Mouse (Mus musculus) heart, postnatal 36 days (tissue): ENCODE results near the gene Smim13. TPM values are rescaled to one million over a fixed set of nuclear protein-coding genes. Genes with fewer than 3 reads are reported as not detected.
A peak's percentile ranks its signal among the peaks of the same experiment; 100 is the strongest.

ENCODE experiments used
- DNase-seq, 2 experiments: peaks; one replicate each; pipeline ENCODE4 v3.0.0; 2021 to 2022
- intact Hi-C: fragments of 180-260 bp; cut with DNase I; formaldehyde crosslinking; loops from one replicate; pipeline ENCODE4 v1.15.1; 2025
- total RNA-seq, 2 experiments: library from RNA; stranded (reverse); gene quantifications; 2 replicates each; pipeline ENCODE4 v1.2.3; 2021

Gene Smim13
- total RNA-seq, 2 experiments from 2014 or later = 23.6 to 25.0 TPM

- intact Hi-C loops = loop anchor here (1.0 kb wide), 2 partner anchors 289 to 351 kb away; no protein-coding TSS in a partner anchor
- DNase-seq = peak; percentile 76 to 77
These were observed 33.6 kb downstream of the Smim13 start for GRCm38 (mm10) chr13:41283256-41283655.

GRCm38 (mm10) chr13:41285448-41285847 lies 35.8 kb downstream of the Smim13 start:
- no peak for DNase-seq
- intact Hi-C loops = no loop called here

GRCm38 (mm10) chr13:41286285-41286684 lies 36.6 kb downstream of the Smim13 start:
- no peak for DNase-seq
- intact Hi-C loops = no loop called here

- intact Hi-C loops = no loop called here
- DNase-seq = no peak
These were observed 41.9 kb downstream of the Smim13 start for GRCm38 (mm10) chr13:41291466-41291974.

- intact Hi-C loops = no loop called here
- no peak for DNase-seq
These were observed 44.0 kb downstream of the Smim13 start for GRCm38 (mm10) chr13:41293595-41293994.

- intact Hi-C loops = no loop called here
- peak; percentile 15 to 24 for DNase-seq
These were observed 46.2 kb downstream of the Smim13 start for GRCm38 (mm10) chr13:41295886-41296285.

- DNase-seq = no peak
- intact Hi-C loops = no loop called here
These were observed 46.8 kb downstream of the Smim13 start for GRCm38 (mm10) chr13:41296396-41296795.

GRCm38 (mm10) chr13:41298533-41298932 lies 48.9 kb downstream of the Smim13 start:
- intact Hi-C loops = no loop called here
- DNase-seq = no peak

- intact Hi-C loops = no loop called here
These were observed 49.4 kb downstream of the Smim13 start for GRCm38 (mm10) chr13:41298996-41299395.

GRCm38 (mm10) chr13:41300037-41300436 lies 50.4 kb downstream of the Smim13 start:
- DNase-seq = no peak
- intact Hi-C loops = no loop called here

More at GRCm38 (mm10) chr13:41298996-41299395, 49.4 kb downstream of the Smim13 start:
- DNase-seq = no peak

GRCm38 (mm10) chr13:41302716-41303115 lies 53.1 kb downstream of the Smim13 start:
- peak; percentile 84 to 88 for DNase-seq
- intact Hi-C loops = loop anchor here (1.0 to 2.0 kb wide), 3 partner anchors 56 to 270 kb away; no protein-coding TSS in a partner anchor

- intact Hi-C loops = no loop called here
- no peak for DNase-seq
These were observed 71.1 kb downstream of the Smim13 start for GRCm38 (mm10) chr13:41320749-41321148.

GRCm38 (mm10) chr13:41321433-41321832 lies 71.8 kb downstream of the Smim13 start:
- no peak for DNase-seq
- intact Hi-C loops = no loop called here

- intact Hi-C loops = no loop called here
- no peak for DNase-seq
These were observed 75.0 kb downstream of the Smim13 start for GRCm38 (mm10) chr13:41324631-41325030.

- no peak for DNase-seq
- intact Hi-C loops = no loop called here
These were observed 75.7 kb downstream of the Smim13 start for GRCm38 (mm10) chr13:41325346-41325745.

- no peak for DNase-seq
- intact Hi-C loops = no loop called here
These were observed 76.5 kb downstream of the Smim13 start for GRCm38 (mm10) chr13:41326134-41326533.

Other genes starting within 250 kb of the Smim13 start
- 10 to 100 TPM; 26.5 to 29.6 TPM for gene Pak1ip1, start 248.8 kb upstream of the Smim13 start, total RNA-seq
- gene Tmem14c, start 233.6 kb upstream of the Smim13 start, total RNA-seq = 100 to 1,000 TPM; 180 to 198 TPM
- gene Mak, start 170.1 kb upstream of the Smim13 start, total RNA-seq = not detected
- gene Gcm2, start 138.8 kb upstream of the Smim13 start, total RNA-seq = not detected
- not detected for gene Sycp2l, start 135.5 kb upstream of the Smim13 start, total RNA-seq
- gene Elovl2, start 29.4 kb upstream of the Smim13 start, total RNA-seq = under 1 TPM in 1 of 2 experiments, not detected in 1; 0.08 TPM
- gene Gm17364, start 24.1 kb downstream of the Smim13 start, total RNA-seq = not detected
- gene Nedd9, start 237.5 kb downstream of the Smim13 start, total RNA-seq = 10 to 100 TPM; 21.3 to 28.0 TPM